Mouse (Mus musculus): ENCODE results near the gene Flrt1. TPM values are rescaled to one million over a fixed set of nuclear protein-coding genes. Genes with fewer than 3 reads are reported as not detected.

Gene Flrt1
- polyA plus RNA-seq, 1 experiment: 0.59 TPM

GRCm38 (mm10) chr19:7089050-7089449 lies 16.5 kb downstream of the Flrt1 start:
- H3K4me3 ChIP-seq (ENCODE audit: control insufficient read depth, insufficient read depth, low read length): no peak overlapping the region
- H3K27me3 ChIP-seq (ENCODE audit: control insufficient read depth, insufficient read depth, low read length): no peaks in the 10 kb centered on the region
- H3K4me1 ChIP-seq (replicated peaks; ENCODE audit: control insufficient read depth, insufficient read depth, low read length): peaks cover 20% of the 10 kb centered on the region
- no peaks in the 10 kb centered on the region for H3K36me3 ChIP-seq (ENCODE audit: control insufficient read depth, insufficient read depth, low read length)
- 87% methylated on average over 5 of the region's 5 CpGs for WGBS
- DNase-seq: no peak
- TF ChIP-seq POLR2A (IDR thresholded peaks at IDR 0.05; ENCODE audit: control insufficient read depth, extremely low read depth, insufficient read depth, low read length, poor library complexity): no peak
- TF ChIP-seq CTCF (IDR thresholded peaks at IDR 0.05; ENCODE audit: borderline replicate concordance, control insufficient read depth, extremely low read depth, insufficient read depth, low read length, poor library complexity): no peak
- no peak overlapping the region for H3K27ac ChIP-seq (ENCODE audit: control insufficient read depth, insufficient read depth, low read length)

- Histone ChIP-seq H3K36me3 (ENCODE audit: control insufficient read depth, insufficient read depth, low read length) (no peaks in the 10 kb centered on the region), H3K27ac (ENCODE audit: control insufficient read depth, insufficient read depth, low read length) (no peak overlapping the region), H3K4me1 (replicated peaks; ENCODE audit: control insufficient read depth, insufficient read depth, low read length) (peaks cover 20% of the 10 kb centered on the region), H3K4me3 (ENCODE audit: control insufficient read depth, insufficient read depth, low read length) (no peak overlapping the region), H3K27me3 (ENCODE audit: control insufficient read depth, insufficient read depth, low read length) (no peaks in the 10 kb centered on the region)
- TF ChIP-seq POLR2A (IDR thresholded peaks at IDR 0.05; ENCODE audit: control insufficient read depth, extremely low read depth, insufficient read depth, low read length, poor library complexity) (no peak), CTCF (IDR thresholded peaks at IDR 0.05; ENCODE audit: borderline replicate concordance, control insufficient read depth, extremely low read depth, insufficient read depth, low read length, poor library complexity) (no peak)
- no peak for DNase-seq
- 29% methylated on average over 9 of the region's 9 CpGs for WGBS
These were observed 17.0 kb downstream of the Flrt1 start for GRCm38 (mm10) chr19:7088558-7088957.

GRCm38 (mm10) chr19:7084734-7085133 lies 20.8 kb downstream of the Flrt1 start:
- Histone ChIP-seq H3K27me3 (ENCODE audit: control insufficient read depth, insufficient read depth, low read length) (no peaks in the 10 kb centered on the region), H3K36me3 (ENCODE audit: control insufficient read depth, insufficient read depth, low read length) (no peaks in the 10 kb centered on the region), H3K4me1 (replicated peaks; ENCODE audit: control insufficient read depth, insufficient read depth, low read length) (no peaks in the 10 kb centered on the region), H3K4me3 (ENCODE audit: control insufficient read depth, insufficient read depth, low read length) (no peak overlapping the region), H3K27ac (ENCODE audit: control insufficient read depth, insufficient read depth, low read length) (no peak overlapping the region)
- WGBS: 59% methylated on average over 15 of the region's 15 CpGs
- TF ChIP-seq CTCF (IDR thresholded peaks at IDR 0.05; ENCODE audit: borderline replicate concordance, control insufficient read depth, extremely low read depth, insufficient read depth, low read length, poor library complexity) (no peak), POLR2A (IDR thresholded peaks at IDR 0.05; ENCODE audit: control insufficient read depth, extremely low read depth, insufficient read depth, low read length, poor library complexity) (no peak)
- DNase-seq: no peak

GRCm38 (mm10) chr19:7083035-7083794 lies 22.3 kb downstream of the Flrt1 start:
- TF ChIP-seq CTCF (IDR thresholded peaks at IDR 0.05; ENCODE audit: borderline replicate concordance, control insufficient read depth, extremely low read depth, insufficient read depth, low read length, poor library complexity) (no peak), POLR2A (IDR thresholded peaks at IDR 0.05; ENCODE audit: control insufficient read depth, extremely low read depth, insufficient read depth, low read length, poor library complexity) (no peak)
- Histone ChIP-seq H3K36me3 (ENCODE audit: control insufficient read depth, insufficient read depth, low read length) (no peaks in the 10 kb centered on the region), H3K4me1 (replicated peaks; ENCODE audit: control insufficient read depth, insufficient read depth, low read length) (no peaks in the 10 kb centered on the region), H3K4me3 (ENCODE audit: control insufficient read depth, insufficient read depth, low read length) (no peak overlapping the region), H3K27ac (ENCODE audit: control insufficient read depth, insufficient read depth, low read length) (no peak overlapping the region), H3K27me3 (ENCODE audit: control insufficient read depth, insufficient read depth, low read length) (no peaks in the 10 kb centered on the region)
- 96% methylated on average over 14 of the region's 14 CpGs for WGBS
- no peak for DNase-seq

DNA sequence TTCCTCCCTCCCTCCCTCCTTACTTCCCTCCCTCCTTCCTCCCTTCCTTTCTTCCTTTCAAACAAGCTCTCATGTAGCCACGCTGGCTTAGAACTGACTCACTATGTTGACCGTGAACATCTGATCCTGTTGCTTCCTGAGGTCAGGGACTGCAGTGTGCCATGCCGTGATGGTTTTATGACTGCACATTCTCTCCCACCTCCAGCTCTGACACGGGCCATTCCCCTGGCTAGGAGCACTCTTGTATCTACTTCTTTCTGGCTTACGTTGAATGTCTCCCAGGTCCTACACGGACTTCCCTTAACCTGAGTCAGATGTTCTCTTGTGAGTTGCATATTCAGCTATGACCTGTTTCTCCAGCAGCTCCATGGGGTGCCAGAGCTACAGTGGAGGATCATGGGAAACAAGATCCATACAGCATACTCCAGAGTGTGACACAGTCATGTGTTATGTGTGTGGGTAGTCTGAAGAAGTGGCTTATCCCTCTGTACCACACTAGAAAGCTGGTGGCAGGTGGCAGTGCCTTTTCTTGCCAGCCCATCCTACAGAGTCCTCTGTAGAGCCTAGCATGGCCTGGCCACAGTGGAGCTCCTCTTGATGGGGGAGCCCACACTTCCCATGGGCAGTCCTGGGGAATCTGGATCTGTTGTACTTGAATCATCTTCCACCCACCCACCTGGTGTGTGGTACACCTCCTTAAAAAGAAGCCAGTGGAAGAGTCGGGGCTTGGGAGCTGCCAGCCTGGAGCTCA lies 23.8 kb downstream of the Flrt1 start:
- TF ChIP-seq CTCF (IDR thresholded peaks at IDR 0.05; ENCODE audit: borderline replicate concordance, control insufficient read depth, extremely low read depth, insufficient read depth, low read length, poor library complexity) (no peak), POLR2A (IDR thresholded peaks at IDR 0.05; ENCODE audit: control insufficient read depth, extremely low read depth, insufficient read depth, low read length, poor library complexity) (no peak)

GRCm38 (mm10) chr19:7078271-7078670 lies 27.3 kb downstream of the Flrt1 start:
- H3K36me3 ChIP-seq (ENCODE audit: control insufficient read depth, insufficient read depth, low read length): no peaks in the 10 kb centered on the region
- H3K4me1 ChIP-seq (replicated peaks; ENCODE audit: control insufficient read depth, insufficient read depth, low read length): peaks cover 10% of the 10 kb centered on the region
- TF ChIP-seq POLR2A (IDR thresholded peaks at IDR 0.05; ENCODE audit: control insufficient read depth, extremely low read depth, insufficient read depth, low read length, poor library complexity) (no peak), CTCF (IDR thresholded peaks at IDR 0.05; ENCODE audit: borderline replicate concordance, control insufficient read depth, extremely low read depth, insufficient read depth, low read length, poor library complexity) (no peak)
- no peak for DNase-seq
- WGBS: 97% methylated on average over 7 of the region's 7 CpGs
- H3K4me3 ChIP-seq (ENCODE audit: control insufficient read depth, insufficient read depth, low read length): no peak overlapping the region
- H3K27me3 ChIP-seq (ENCODE audit: control insufficient read depth, insufficient read depth, low read length): no peaks in the 10 kb centered on the region
- H3K27ac ChIP-seq (ENCODE audit: control insufficient read depth, insufficient read depth, low read length): no peak overlapping the region

More for the DNA sequence above, 23.8 kb downstream of the Flrt1 start:
- no peak for DNase-seq
- no peak overlapping the region for H3K27ac ChIP-seq (ENCODE audit: control insufficient read depth, insufficient read depth, low read length)
- no peaks in the 10 kb centered on the region for H3K27me3 ChIP-seq (ENCODE audit: control insufficient read depth, insufficient read depth, low read length)
- no peak overlapping the region for H3K4me3 ChIP-seq (ENCODE audit: control insufficient read depth, insufficient read depth, low read length)
- WGBS: 85% methylated on average over 7 of the region's 7 CpGs
- H3K4me1 ChIP-seq (replicated peaks; ENCODE audit: control insufficient read depth, insufficient read depth, low read length): peaks cover 7% of the 10 kb centered on the region
- H3K36me3 ChIP-seq (ENCODE audit: control insufficient read depth, insufficient read depth, low read length): no peaks in the 10 kb centered on the region
